Mouse (Mus musculus) layer of hippocampus, adult 9-11 months (tissue): ENCODE results near the gene Zfp820.
"Not testable (repeated sequence)": the region's sequence is repeated elsewhere in the genome, so short reads cannot be mapped to it uniquely, and the experiment has no call there.

Experiments
- DNase-seq: peaks from one replicate; pipeline ENCODE4 v3.0.0; 2022

The Zfp820 gene

DNA sequence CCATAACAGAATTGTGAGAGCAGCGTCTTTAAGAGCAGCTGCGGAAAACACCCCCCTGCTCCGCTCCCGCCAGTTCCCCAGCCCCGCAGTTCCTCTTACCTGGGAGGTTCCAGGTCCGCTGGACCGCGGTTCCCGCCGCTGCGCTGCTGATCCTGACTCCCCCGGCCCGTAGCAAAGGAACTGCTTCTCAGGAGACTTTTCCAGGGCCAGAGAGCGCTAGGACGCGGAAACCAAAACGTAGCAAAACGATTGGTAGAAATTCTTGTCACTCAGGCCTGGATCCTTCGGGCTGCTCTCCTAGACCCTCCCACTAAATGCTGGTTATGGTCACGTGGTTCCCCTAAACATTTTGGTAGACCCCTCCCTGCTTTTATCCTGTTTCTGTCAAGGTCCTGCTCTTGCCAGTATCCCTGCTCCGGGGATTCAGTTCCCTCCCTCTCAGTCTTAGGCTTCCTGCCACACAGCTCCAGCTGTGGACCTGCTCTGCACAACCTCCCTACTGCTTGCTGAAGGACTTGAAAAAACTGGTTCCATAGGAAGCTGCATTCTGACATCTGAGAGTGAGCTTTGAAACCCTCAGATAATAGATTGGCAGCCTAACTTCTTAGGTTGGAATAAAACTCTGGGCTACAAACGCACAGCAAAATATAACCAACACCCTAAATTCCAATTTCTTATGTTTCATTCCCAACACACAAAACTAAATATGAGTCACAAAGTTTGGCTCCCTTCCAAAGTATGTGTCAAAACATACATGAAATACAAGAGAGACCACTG lies at the start of gene Zfp820:
TSS of gene Zfp820 (minus strand) at position 228 of the 777 bp plus-strand sequence.
- peak; percentile 1 for DNase-seq

DNA sequence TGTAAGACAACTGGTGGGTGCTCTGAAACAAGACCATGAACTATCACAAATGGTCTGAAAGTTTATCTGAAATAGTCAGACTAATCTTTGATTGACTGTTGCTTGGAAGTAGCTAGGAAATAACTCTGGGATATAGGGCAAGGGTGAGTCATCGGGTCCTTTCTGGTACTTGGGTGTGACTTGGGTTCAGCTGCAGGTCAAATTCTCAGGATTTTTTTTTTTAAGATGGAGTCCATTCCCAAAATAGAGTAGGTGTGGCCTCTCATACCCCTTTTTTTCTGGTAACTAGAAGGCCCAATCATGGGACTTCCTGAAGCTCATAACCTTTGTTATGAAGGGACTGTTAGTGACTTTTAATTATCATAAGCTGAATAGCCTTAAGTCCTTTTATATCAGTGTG lies 25.7 kb upstream of the Zfp820 start:
- no peak for DNase-seq

DNA sequence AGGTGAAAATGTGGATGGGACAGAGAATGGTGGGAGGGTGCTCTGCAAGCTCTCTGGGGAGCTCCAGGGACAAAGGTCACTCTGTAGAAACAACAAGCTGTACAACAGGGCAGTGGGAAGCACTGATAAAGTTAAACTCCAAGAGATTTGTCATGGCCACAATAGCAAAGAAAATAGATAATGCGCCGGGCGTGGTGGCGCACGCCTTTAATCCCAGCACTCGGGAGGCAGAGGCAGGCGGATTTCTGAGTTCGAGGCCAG lies 680 bp upstream of the Zfp820 start:
- not testable (repeated sequence) for DNase-seq

DNA sequence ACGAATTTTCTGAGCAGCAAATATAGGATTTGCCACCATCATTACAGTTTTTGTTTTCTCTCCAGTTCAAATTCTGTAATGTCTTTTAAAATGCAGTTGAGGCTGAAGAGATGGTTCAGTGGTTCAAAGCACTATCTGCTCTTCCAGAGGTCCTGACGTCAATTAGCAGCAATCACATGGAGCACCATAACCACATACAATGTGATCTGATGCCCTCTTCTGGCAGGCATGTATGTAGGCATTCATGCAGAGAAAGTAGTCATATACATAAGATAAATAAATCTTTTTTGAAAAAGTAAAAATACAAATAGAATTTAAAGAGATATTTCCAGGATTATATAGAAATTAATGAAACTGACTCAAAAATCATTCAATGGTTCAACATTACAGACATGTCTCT lies 7.1 kb downstream of the Zfp820 start:
- no peak for DNase-seq

DNA sequence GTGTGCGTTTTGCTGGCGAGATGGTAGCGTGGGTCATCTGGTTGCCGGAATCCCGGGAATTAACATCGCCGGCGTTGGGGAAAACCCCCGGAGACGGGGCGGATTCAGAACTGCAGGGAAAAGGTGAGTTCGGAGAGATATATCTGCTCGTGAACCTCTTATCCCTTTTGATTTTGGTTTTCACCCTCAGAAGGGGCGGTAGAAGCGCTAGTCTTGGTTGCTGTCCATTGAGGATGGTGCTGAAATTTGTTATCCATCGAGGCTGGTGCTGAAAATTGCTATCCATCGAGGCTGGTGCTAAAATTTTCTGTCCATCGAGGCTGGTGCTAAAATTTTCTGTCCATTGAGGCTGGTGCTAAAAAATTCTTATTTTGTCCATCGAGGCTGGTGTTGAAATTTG lies 44.2 kb downstream of the Zfp820 start:
- DNase-seq, result not testable (repeated sequence)

DNA sequence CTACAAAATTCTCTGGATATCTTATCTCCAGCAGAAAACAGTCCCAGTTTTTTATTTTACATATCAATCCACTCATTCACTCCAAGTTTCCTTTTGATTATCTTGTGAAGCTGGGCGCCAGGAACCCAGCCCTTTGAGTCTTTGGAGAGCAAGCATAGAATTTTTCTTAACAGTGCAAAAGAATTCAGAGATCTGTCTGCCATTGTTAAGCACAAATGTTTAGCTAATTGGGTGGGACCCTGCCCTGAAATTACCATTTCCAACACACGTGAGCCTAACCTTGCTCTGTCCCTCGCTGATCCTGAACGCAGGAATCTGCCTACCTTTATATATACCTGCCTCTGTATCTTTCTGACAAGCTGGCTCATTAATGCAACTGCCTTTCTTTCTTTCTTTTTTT lies 53.3 kb downstream of the Zfp820 start:
- DNase-seq, result no peak

DNA sequence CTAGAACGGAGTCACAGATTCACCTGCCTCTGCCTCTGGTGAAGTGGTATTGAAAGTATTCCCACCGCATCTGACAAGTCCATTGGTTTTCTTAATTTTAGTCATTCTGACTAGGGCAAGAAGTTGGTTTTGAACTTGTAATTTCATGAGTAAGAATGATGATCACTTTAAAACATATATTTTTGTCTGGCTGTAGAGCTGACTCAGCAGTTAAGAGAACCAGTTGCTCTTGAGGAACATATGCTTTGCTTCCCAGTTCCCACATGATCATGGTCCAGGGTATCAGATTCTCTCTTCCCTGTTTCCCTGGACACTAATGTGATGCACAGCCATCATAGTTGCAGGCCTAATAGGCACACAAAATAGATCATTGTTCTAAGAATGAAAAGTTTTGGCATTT lies 75.2 kb downstream of the Zfp820 start:
- DNase-seq, result no peak
